Mouse (Mus musculus) lung, adult 2 months (tissue): ENCODE results near the gene Add3. TPM values are rescaled to one million over a fixed set of nuclear protein-coding genes. Genes with fewer than 3 reads are reported as not detected.

Experiments used
- DNase-seq: peaks from one replicate; pipeline ENCODE4 v3.0.0; 2022
- H3K4me1 ChIP-seq: fragments of 200-500 bp; 2 replicates; pipeline ENCODE4 v1.6.1; 2011; ENCODE audit warnings: low read length; ENCODE audit not compliant: control insufficient read depth, insufficient read depth
- H3K4me3 ChIP-seq: fragments of 200-500 bp; replicated peaks from 2 replicates; pipeline ENCODE3; 2011; ENCODE audit warnings: low read depth, mild to moderate bottlenecking, control low read depth, low read length; ENCODE audit errors: extremely low read depth
- CTCF ChIP-seq: fragments of 200-500 bp; IDR thresholded peaks from 2 replicates; pipeline ENCODE4 v1.5.1; 2011; ENCODE audit warnings: mild to moderate bottlenecking, low read length, control low read depth; ENCODE audit not compliant: insufficient read depth
- POLR2A ChIP-seq: fragments of 200-500 bp; IDR thresholded peaks from 2 replicates; pipeline ENCODE4 v1.6.1; 2011; ENCODE audit warnings: low read depth, mild to moderate bottlenecking, control low read depth, low read length, borderline replicate concordance; ENCODE audit errors: extremely low read depth
- WGBS: fragments of 180-500 bp; shearing (Covaris S2); methylation state at CpG from one replicate; pipeline ENCODE4 v1.1.7; 2018; 5-methylcytosine and 5-hydroxymethylcytosine counted together
- polyA plus RNA-seq: library from polyadenylated mRNA; depleted of rRNA; stranded (reverse); fragments of >200 nt; gene quantifications from 2 replicates; pipeline ENCODE4 v1.2.3, GENCODE M21; 2012; rRNA removed

Add3 gene
- polyA plus RNA-seq = 40.0 and 53.0 TPM in 2 replicates

GRCm38 (mm10) chr19:53140044-53140803 is at the start of gene Add3:
TSS of gene Add3 (plus strand) at chr19:53140443.
- DNase-seq = peak; percentile 48
- H3K4me3 ChIP-seq = peak within 1 kb of the TSS; percentile 66
- WGBS = 6% methylated on average over 24 of the region's 24 CpGs
- TF ChIP-seq POLR2A (peak; percentile 40; the same call in 1 of the 2 replicates), CTCF (no peak)
- no peaks in the 10 kb centered on the region; the same call in 1 of the 2 replicates for H3K4me1 ChIP-seq

GRCm38 (mm10) chr19:53090677-53091076 is 49.6 kb upstream of the Add3 start:
- TF ChIP-seq CTCF (no peak), POLR2A (no peak)
- H3K4me1 ChIP-seq = peaks cover 4% of the 10 kb centered on the region
- WGBS = 97% methylated on average over 5 of the region's 5 CpGs
- no peak for DNase-seq
- H3K4me3 ChIP-seq = no peak overlapping the region

DNA sequence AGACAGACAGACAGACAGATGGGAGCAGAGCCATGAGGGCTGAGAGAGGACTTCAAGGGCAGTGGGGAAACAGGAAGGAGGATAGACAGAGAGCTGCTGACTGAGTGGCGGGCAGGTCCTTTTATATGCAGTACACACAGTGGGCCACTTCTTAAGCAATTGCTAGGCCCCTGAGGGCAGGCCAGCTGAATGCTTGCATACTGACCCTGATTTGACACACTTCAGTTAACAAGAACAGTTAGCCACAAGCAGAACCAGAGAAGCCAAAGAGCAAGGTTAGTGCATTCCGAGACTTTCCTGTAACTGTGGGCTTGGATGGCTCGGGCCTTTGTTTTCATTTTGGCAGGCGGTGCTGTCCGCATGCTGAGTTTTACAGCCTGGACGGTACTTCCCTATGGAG is 48.0 kb upstream of the Add3 start:
- no peak for TF ChIP-seq CTCF
- TF ChIP-seq POLR2A = no peak
- Histone ChIP-seq H3K4me3 (no peak overlapping the region), H3K4me1 (peaks cover 2% of the 10 kb centered on the region; the same call in 1 of the 2 replicates)
- no peak for DNase-seq
- 91% methylated on average over 6 of the region's 6 CpGs for WGBS

DNA sequence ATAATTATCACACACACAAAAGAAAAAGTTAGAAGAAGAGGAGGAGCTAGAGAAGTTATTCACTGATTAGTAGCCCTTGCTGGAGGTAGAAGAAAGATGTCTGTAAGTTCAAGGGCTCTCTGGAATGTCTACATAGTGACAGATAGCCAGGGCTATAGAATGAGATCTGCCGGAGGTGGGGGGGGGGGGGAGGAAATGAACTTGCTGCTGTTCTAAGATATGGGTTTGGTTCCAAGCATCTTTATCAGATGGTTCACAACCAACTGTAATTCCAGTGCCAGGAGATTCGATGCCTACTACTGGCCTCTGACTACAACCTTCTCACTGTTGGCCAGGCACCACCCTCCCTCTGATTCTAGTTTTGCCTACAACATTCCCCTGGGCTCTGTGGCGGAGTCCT is 46.9 kb upstream of the Add3 start:
- Histone ChIP-seq H3K4me3 (no peak overlapping the region), H3K4me1 (no peaks in the 10 kb centered on the region)
- WGBS = 50% methylated on average over 3 of the region's 3 CpGs
- TF ChIP-seq CTCF = no peak
- TF ChIP-seq POLR2A = no peak
- no peak for DNase-seq

DNA sequence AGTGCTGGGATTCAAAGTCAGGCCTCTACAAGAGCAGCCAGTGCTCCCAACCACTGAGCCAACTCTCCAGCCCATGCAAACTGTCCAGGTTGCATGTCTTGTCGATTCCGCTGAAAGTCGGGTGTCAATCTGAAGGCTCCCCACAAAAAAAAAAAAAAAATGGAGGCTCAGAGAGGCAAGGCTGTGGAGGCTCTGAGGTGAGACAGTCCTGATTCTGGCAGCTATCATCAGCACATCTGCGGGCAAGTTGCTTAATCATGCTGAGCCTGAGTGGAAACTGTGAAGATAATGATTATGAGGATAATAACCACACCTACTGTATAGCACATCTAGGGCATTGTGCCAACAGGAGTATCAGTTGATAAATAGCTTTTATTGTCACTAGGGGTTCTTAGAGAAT is 45.6 kb upstream of the Add3 start:
- no peak for TF ChIP-seq POLR2A

DNA sequence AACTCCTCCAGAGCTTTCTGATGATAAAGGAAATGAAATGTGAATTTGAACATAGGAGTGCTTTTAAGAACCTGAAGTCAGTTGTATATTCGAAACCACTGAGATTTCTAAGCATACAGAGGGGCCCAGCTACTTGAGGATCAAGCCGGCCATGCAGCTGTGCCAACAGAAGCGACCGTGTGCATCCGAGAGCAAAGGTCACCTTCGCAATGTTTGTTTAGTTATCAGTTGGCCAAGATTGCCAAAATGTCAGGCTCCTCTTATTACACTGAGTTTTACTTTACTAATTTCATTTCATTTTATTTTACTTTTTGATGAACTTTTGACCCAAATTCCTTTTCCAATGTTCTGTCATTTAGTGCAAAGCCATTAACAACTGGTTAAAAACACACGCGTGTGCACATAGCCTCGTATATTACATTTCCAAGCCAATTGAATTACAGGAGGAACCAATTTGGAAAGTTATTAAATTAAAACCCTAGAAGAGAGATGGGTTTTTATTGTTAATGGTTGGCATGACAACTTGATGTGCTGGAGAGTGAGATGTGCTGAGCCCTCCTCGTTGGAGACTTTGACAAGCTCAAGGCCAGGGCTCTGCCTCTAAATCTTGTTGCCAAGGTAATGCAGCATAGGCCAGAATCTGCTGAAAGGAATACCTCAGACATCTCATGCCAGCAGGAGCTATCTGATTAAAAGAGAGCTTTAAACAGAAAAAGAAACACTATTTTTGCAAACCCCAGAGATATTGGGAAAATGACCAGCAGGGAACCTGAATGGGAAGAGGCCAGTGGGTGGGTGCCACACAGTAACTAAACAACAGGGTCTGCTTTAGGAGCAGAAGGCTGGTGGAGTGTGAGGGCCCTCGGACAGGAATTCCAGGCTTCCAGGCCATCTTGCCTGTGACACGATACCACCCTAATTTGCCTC is 38.6 kb upstream of the Add3 start:
- Histone ChIP-seq H3K4me3 (no peak overlapping the region), H3K4me1 (no peaks in the 10 kb centered on the region)
- no peak for DNase-seq
- no peak for TF ChIP-seq POLR2A
- TF ChIP-seq CTCF = no peak
- 74% methylated on average over 12 of the region's 12 CpGs for WGBS

More for the DNA sequence above, 45.6 kb upstream of the Add3 start:
- H3K4me3 ChIP-seq = no peak overlapping the region
- 92% methylated on average over 4 of the region's 4 CpGs for WGBS
- no peaks in the 10 kb centered on the region for H3K4me1 ChIP-seq
- no peak for DNase-seq

- H3K4me1 ChIP-seq = no peaks in the 10 kb centered on the region
- peak; percentile 63 for DNase-seq
- no peak overlapping the region for H3K4me3 ChIP-seq
- no peak for TF ChIP-seq CTCF
- no peak for TF ChIP-seq POLR2A
- WGBS = 44% methylated on average over 26 of the region's 26 CpGs
Observed at GRCm38 (mm10) chr19:53105374-53106090, 34.7 kb upstream of the Add3 start.

DNA sequence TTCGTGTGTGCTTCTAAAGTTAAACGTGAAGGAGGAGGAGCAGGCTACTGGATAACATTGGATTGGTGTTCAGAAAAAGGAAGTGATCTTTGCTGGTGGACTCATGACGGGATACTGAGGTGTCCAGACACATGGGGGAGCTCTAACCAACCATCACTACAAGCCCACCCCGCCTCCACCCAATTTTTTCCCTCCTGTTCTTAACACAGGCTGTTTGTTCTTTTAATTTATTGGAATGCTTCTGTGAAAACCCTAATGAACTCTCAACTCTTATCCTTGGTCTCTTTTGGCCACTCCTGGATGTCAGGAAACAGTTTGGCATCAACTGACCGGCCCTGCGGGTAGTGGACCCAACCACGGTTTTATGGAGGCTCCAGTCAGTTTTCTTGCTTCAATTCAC is 33.3 kb upstream of the Add3 start:
- H3K4me1 ChIP-seq = peaks cover 2% of the 10 kb centered on the region
- no peak overlapping the region for H3K4me3 ChIP-seq
- TF ChIP-seq POLR2A (no peak), CTCF (peak; percentile 53)
- 59% methylated on average over 7 of the region's 7 CpGs for WGBS
- DNase-seq = no peak
